Mouse (Mus musculus): ENCODE measurements at regions not wholly inside any gene's neighbourhood (a gene's known extent, or its start where the extent isn't known, plus 50 kb on each side); places are given as distances from the start of the nearest gene placed in this dataset.

DNA sequence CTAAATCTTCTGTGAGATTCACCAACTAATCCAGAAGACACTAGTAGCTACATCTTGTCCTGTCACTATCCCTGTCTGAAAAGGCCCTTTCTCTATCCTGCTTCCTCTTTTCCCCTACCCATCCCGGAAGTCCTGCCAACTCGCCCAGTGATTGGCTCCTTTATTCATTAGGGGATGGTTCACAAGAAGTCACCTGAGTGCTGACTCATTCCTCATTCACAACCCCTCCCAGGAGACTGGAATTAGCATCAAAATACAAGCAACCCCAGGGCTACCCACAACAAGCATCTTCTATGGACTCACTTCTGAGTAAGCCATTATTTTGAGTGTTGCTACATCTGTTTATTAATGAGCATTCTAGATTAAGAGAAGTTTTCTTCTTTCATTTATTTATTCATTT, 231.2 kb upstream of the Tars start:
- TF ChIP-seq CTCF (IDR thresholded peaks at IDR 0.05; ENCODE audit: low read depth): no peak
- no peak for TF ChIP-seq EP300 (optimal IDR thresholded peaks at IDR 0.05)

Data from stomach, postnatal 0 days (tissue).